Comparison of ENCODE assay signal across 8 mouse cellular contexts in the genomic region with DNA sequence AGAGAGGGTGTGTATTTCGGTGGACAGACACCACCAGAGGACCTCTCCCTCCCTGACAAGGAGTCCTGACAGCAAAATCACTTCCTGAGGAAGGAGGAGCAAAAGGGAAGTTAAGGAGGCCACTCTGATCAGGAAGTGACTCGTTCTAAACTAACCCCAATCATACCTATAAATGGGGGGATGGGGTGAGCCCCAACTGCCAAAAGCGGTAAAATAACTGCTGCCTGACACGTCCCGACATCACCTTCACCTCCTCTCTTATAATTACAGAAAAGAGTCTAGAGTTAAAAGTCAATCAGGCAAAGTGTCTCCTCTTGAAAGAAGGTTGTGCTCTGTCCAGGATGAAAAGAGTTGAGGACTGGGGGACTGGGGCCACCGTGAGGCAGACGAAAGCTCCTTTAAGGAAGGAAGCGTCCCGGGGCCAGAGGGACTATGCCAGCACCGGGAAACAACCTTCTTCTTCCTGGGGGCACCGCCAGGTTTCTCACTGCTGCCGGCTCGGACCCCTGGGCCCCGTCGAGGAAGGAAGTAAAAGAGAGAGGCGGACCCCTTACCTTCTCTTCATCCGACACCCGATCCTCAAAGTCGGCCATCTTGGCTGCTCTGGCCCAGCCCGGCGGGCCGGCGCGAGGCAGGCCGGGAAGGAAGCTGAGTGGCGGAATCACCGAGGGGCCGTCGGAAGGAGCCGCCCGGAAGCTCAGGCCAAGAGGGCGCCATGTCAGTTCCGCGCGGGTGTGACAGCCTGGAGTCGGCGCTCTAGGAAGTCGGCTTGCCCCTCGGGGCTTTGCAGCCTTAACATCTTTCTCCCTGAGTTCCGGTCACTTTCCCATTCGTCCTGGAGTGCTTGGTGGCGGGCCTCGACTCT. TPM values are rescaled to one million over a fixed set of nuclear protein-coding genes. Genes with fewer than 3 reads are reported as not detected.
DNase-seq lines count a peak whose midpoint lies in the region; ATAC-seq lines count a peak whose summit lies in the region.

A gene (plus strand): TSS at position 220 of the 865 bp plus-strand sequence.
A gene (minus strand): TSS at position 720 of the 865 bp plus-strand sequence.

- H3K9ac ChIP-seq in heart, embryonic 13.5 days, result peak within 1 kb of the TSS; percentile 95
- peak within 1 kb of the TSS; percentile 96 for H3K9ac ChIP-seq in liver, embryonic 12.5 days

- H3K4me1 ChIP-seq in heart, embryonic 13.5 days, result peaks cover 50% of the 10 kb centered on the region
- H3K4me1 ChIP-seq in liver, embryonic 12.5 days, result peaks cover 47% of the 10 kb centered on the region

- peak within 1 kb of the TSS; percentile 83 for H3K4me2 ChIP-seq in heart, embryonic 13.5 days
- peak within 1 kb of the TSS; percentile 76 for H3K4me2 ChIP-seq in liver, embryonic 12.5 days

- peaks cover 9% of the 10 kb centered on the region for H3K36me3 ChIP-seq in heart, embryonic 13.5 days
- peaks cover 25% of the 10 kb centered on the region for H3K36me3 ChIP-seq in liver, embryonic 12.5 days

- peak; percentile 90 for ATAC-seq in erythroid progenitor cell, adult 5-6 weeks (replicated peaks; ENCODE audit: low FRiP score, poor library complexity, severe bottlenecking)
- peak; percentile 83 for ATAC-seq in heart, embryonic 13.5 days (ENCODE audit: extremely low read depth, insufficient number of reproducible peaks, low FRiP score, low TSS enrichment)
- peak; percentile 93 for ATAC-seq in liver, embryonic 12.5 days

- H3K27ac ChIP-seq in heart, embryonic 13.5 days (replicated peaks), result peak within 1 kb of the TSS; percentile 98
- H3K27ac ChIP-seq in liver, embryonic 12.5 days, result peak within 1 kb of the TSS; percentile 95

- peak within 1 kb of the TSS; percentile 89 for H3K4me3 ChIP-seq in heart, embryonic 13.5 days
- peak within 1 kb of the TSS; percentile 92 for H3K4me3 ChIP-seq in liver, embryonic 12.5 days

- under 1% methylated on average over 43 of the region's 43 CpGs for WGBS in heart, embryonic 13.5 days
- WGBS in liver, embryonic 12.5 days (ENCODE audit: insufficient replicate concordance), result under 1% methylated on average over 43 of the region's 43 CpGs

- no peaks in the 10 kb centered on the region for H3K9me3 ChIP-seq in heart, embryonic 13.5 days
- H3K9me3 ChIP-seq in liver, embryonic 12.5 days (replicated peaks), result no peaks in the 10 kb centered on the region

- peak; percentile 91 for DNase-seq in CD4-positive, CD25-positive, alpha-beta regulatory T cell, adult 2 months (ENCODE audit: low read depth, low spot score)
- DNase-seq in brain, embryonic 18.5 days (ENCODE audit: low read depth, low spot score), result peak; percentile 80
- peak; percentile 95 for DNase-seq in kidney, postnatal 10 days
- DNase-seq in natural killer cell, adult 2 months (ENCODE audit: low spot score in 2 of 2), result peak; percentile 77 to 85
- DNase-seq in telencephalon, adult 2 months (ENCODE audit: low read depth, low spot score), result peak; percentile 86

- no peaks in the 10 kb centered on the region for H3K27me3 ChIP-seq in heart, embryonic 13.5 days (replicated peaks)
- H3K27me3 ChIP-seq in liver, embryonic 12.5 days (replicated peaks), result no peaks in the 10 kb centered on the region

RNA-seq across cellular contexts. Expression of the first gene that starts in this region (rescaled TPM):
- 18.9 and 28.1 TPM in 2 replicates for total RNA-seq in erythroid progenitor cell, adult 5-6 weeks (2015; ENCODE audit: low replicate concordance)
- 6.4 and 19.6 TPM in 2 replicates for total RNA-seq in erythroid progenitor cell, adult 5-6 weeks (2017; ENCODE audit: low replicate concordance)
- polyA plus RNA-seq in heart, embryonic 13.5 days (2015; fragmentation: Nextera tagmentation; extraction: Ambion mirVana), result 23.2 and 27.8 TPM in 2 replicates
- 16.2 and 19.3 TPM in 2 replicates for polyA plus RNA-seq in liver, embryonic 12.5 days (2016; fragmentation: Nextera tagmentation; extraction: Ambion mirVana)

RNA-seq across cellular contexts. Expression of the second gene that starts in this region (rescaled TPM):
- total RNA-seq in erythroid progenitor cell, adult 5-6 weeks (2015; ENCODE audit: low replicate concordance), result 125 and 127 TPM in 2 replicates
- 73.6 and 89.7 TPM in 2 replicates for total RNA-seq in erythroid progenitor cell, adult 5-6 weeks (2017; ENCODE audit: low replicate concordance)
- 158 and 174 TPM in 2 replicates for polyA plus RNA-seq in heart, embryonic 13.5 days (2015; fragmentation: Nextera tagmentation; extraction: Ambion mirVana)
- 121 and 123 TPM in 2 replicates for polyA plus RNA-seq in liver, embryonic 12.5 days (2016; fragmentation: Nextera tagmentation; extraction: Ambion mirVana)

Comparison
In these comparisons a context has a peak if more than half of its experiments do, and no peak if none do; other contexts are left out.
1. Peak in every context shown above with its lines: DNase-seq, ATAC-seq, H3K4me3 ChIP-seq and H3K27ac ChIP-seq.